Mouse (Mus musculus) heart, postnatal 36 days (tissue): ENCODE results near the gene Bach2. TPM values are rescaled to one million over a fixed set of nuclear protein-coding genes. Genes with fewer than 3 reads are reported as not detected.

Experiments used
- DNase-seq, 2 experiments: peaks; one replicate each; pipeline ENCODE4 v3.0.0; 2021 to 2022
- intact Hi-C: fragments of 180-260 bp; cut with DNase I; formaldehyde crosslinking; loops from one replicate; pipeline ENCODE4 v1.15.1; 2025
- total RNA-seq, 2 experiments: library from RNA; stranded (reverse); gene quantifications; 2 replicates each; pipeline ENCODE4 v1.2.3; 2021

The Bach2 gene
- total RNA-seq, 2 experiments from 2014 or later: 5.4 to 6.4 TPM

DNA sequence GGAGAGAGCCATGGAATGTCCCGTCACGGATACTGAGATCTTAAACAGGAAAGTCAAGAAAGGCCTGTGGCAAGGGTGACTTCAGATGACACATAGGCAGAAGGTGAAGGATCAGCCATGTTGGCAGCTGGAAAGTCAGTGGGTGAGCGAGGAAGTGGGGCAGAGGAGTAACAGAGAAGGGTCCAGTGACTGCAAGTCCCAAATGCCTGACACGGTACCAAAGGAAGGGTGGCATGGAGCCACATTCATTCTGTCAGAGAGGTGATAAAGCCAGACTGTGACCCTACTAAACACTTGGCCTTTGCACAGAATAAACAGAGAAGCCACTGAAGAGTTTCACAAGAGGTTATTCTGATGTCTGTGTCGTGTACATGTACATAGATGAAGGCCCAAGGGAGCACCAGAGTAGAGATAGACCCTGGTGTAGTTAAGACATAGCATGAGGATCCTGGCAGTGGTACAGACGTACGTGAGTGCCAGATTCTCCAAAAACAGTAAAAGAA is 267.8 kb downstream of the Bach2 start:
- intact Hi-C loops: loop anchor here (2.0 to 5.0 kb wide), 2 partner anchors 119 to 168 kb away; no protein-coding TSS in a partner anchor
- no peak for DNase-seq

DNA sequence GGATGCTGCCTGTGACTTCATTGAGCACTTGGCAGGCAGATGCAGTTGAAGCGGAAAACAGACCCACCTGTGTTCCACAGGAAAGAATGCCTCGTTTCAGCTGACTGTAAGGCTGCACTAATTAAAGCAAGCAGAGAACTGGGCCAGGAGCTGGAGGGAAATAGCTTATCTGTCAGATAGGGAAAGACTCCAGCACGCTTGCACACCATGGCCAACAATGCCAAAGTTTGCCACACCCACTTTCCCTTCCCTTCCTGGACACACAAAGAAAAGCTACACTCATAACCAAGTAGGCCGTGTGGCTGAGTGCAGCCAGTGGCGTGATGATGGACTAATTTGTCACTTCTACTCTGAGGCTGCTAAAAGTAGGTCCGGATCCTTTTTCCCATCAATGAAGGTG is 268.4 kb downstream of the Bach2 start:
- peak; percentile 60 for DNase-seq

DNA sequence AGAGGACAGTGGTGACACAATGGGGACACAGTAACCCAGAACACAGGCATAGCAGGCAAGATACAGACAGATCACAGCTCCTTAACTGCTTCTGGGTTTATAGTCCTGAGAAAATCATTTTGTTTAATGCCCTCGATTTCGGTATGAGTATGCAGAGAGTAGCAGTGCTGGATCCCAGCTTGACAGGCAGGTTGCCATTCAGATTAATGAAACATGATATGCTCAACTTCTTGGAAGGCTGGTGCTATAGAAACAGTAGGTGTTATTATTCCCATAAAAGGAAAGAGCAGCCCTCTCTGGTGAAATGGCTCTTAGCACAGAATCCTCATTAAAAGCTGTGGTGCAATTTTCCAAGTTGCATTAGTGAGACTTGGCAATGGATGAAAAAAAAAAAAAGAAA is 270.0 kb downstream of the Bach2 start:
- DNase-seq: no peak
- intact Hi-C loops: loop anchor here (2.0 to 5.0 kb wide), 3 partner anchors 64 to 206 kb away; no protein-coding TSS in a partner anchor

More for the DNA sequence above, 268.4 kb downstream of the Bach2 start:
- intact Hi-C loops: loop anchor here (2.0 to 5.0 kb wide), 2 partner anchors 120 to 168 kb away; no protein-coding TSS in a partner anchor

DNA sequence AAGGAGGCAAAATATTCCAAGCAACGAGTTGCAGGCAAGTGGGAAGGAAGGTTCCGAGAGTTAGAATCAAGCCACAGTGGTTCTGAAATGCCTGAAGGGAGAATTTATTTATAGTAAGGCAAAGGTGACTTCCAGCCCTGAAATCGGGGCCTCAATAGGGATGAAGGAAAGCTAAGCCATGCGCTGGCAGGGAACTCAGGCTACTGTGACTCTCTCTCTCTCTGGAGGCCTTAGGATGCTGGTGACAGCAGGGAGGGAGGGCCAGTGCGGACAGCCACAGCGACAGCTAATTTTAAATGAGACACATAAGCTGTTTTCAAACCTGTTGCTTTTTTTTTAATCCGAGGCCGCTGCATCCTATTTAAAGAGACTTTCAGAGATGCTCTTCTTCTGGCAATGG is 270.4 kb downstream of the Bach2 start:
- intact Hi-C loops: loop anchor here (2.0 to 5.0 kb wide), 3 partner anchors 64 to 206 kb away; no protein-coding TSS in a partner anchor
- no peak for DNase-seq

DNA sequence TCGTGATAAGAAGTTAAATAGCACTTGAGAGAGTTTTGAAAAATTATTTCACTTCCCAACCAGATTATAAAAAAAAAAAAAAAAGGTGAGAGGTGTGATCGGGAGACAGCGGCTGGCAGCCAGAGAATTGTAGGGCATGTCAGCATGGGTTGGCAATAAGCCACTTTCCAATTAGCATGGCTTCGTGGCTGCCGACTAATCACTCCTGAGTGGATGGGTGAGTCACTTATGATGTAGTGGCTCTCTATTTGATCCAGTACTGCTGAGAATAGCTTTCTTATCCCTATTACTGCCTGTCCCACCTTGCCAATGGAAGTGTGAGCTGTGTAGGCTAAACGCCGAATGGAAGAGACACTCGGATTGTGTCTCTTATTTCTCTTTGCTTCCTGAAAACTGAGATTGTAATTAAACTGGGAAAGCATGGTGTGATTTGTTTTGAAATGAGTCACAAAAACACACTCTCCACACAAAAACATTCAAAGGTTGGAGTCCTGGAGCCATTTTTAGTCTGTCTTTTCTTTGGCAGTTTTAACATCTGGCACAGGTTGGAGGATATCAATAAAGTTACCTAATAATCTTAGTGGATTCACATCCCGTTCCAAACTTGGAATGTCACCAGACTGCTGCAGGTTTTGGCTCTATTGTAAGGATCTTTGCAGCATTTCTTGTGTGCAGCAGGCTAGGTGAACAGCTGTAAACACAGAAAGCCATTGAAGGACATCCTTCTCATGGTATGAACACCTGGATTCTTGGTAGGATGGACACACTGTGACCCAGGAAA is 271.4 kb downstream of the Bach2 start:
- intact Hi-C loops: loop anchor here (2.0 to 5.0 kb wide), 4 partner anchors 27 to 207 kb away; no protein-coding TSS in a partner anchor
- DNase-seq: no peak

DNA sequence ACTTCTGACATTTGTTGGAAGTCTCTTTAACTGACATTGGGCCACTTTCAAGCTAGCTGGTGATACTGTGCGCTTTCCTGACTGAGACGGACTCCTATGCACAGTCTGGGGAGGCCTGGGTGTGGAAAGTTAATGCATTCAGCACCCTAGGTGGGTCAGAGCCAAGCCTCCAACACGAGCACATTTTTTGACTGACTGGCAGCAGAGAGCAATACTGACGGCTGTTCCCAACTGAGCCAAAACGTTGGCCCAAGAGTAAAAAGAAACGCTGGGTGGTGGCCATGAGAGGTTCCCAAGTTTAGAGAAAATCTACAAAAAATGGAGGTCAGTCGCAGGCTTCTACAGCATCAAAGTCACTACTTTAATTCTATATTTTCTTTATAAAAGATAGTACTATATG is 272.3 kb downstream of the Bach2 start:
- no peak for DNase-seq
- intact Hi-C loops: loop anchor here (2.0 kb wide), 1 partner anchor 26 kb away; no protein-coding TSS in a partner anchor

DNA sequence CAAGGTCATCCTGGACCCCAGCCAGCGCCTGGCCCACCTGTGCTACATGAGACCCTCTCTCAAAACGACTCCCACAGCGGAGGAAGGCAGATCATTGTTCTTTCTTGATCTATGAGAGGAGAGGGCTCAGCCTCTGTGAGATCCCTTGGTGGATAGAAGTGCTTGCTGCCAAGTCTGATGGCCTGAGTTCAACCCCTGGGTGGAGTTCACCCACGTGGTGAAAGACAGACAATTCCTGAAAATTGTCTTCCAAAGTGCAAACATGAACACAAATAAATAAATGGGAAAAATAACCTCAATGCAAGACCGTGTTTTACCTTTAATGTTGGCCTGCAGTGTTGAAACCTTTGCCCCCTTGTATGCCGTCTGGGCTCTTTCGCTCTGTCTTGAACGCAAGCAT is 277.5 kb downstream of the Bach2 start:
- intact Hi-C loops: loop anchor here (2.0 kb wide), 1 partner anchor 17 kb away; no protein-coding TSS in a partner anchor
- no peak for DNase-seq

DNA sequence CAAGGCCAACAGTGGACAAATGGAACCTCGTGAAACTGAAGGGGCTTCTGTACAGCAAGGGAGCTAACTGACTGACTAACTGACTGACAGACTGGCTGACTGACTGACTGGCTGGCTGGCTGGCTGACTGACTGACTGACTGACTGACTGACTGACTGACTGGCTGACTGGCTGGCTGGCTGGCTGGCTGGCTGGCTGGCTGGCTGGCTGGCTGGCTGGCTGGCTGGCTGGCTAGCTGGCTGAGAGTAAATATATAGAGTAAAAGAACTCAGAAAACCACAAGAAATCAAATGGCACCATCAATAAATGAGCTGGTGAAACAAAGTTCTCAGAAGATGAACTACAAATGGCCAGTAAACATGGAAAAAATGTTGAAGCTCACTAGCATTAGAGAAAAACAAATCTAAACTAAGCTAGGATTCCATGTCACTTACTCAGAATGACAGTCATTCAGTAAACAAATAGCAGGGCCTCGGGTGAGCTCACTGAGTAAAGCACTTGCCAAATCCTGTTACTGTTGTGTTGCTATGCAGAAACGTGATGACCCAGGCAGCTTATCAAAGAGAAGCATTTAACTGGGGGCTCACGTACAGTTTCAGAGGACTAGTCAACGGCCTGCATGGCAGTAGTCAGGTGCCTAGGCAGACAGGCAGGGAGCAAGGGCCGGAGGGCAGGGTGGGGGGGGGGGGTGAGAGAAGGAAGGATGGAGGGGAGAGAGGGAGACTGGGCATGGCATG is 280.4 kb downstream of the Bach2 start:
- DNase-seq: no peak
- intact Hi-C loops: no loop called here

DNA sequence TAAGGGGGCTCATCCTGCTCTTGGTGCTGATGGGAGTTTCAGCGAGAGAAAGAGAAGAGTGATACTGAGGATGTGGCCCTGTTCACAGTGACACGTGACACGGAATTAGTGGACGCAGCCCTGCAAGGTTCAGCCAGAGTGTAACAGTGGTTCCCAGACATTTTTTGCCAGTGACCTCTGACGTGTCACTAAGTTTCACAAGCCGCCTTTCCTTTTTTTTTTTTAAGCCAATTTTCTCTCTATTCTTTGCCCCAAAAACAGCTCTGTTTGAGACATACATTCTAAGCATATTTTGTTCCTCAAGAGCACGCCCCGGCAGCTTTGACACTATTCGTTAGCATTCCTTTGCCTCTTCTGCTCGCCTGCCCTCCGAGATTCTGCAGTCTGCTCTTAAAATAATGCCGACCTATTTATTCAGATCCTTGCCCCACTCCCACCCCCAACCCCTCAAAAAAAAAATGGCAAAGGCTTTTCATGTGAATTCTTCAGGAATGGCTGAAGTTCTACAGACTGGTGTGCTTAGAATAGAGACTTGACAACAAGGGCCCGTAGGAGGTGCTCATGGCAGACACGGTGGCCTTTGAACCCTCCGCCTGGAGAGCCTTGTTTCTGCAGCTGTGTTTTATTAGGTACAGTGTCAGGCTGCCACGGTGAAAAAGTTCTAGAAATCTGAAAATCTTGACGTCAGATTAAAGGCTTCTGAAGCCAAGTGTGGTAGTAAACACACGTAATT is 282.2 kb downstream of the Bach2 start:
- peak; percentile 21 to 40 for DNase-seq
- intact Hi-C loops: no loop called here

DNA sequence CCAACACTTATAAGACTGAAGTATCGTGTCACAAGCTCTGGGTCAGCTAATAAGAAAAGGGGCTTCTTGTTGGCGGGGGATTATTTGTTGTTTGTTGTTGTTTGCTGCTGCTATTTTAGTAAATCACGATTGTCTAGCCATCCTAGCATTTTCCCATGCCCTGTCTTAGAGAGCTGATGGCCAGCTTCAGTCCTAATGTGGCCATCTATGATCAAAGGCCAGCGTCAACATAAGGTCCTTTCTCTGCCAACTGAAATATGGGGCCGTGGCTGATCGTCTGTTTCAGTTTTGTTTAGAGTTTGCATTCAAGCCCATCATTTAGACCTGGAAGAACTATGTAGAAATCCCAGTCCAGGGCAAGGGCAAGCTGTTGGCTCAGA is 282.7 kb downstream of the Bach2 start:
- intact Hi-C loops: no loop called here
- DNase-seq: no peak

DNA sequence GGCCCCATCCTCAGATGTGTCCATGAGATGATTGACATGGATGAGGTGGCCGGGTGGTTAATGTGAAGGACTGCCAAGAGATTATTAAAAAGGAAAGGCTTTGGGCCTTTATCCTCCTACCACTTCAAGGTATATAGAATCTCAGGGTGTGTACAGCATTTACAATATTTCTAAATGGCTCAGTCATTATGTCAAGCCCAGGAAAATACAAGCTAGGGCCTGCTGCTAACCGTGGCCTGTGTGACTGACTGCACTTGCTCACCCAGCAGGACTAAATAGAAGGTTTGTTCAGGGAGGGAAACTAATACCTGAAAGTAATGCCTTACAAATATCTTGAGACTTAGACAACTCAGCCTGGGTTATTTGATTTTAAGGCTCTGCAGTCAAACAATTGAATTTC is 283.4 kb downstream of the Bach2 start:
- no peak for DNase-seq
- intact Hi-C loops: no loop called here

DNA sequence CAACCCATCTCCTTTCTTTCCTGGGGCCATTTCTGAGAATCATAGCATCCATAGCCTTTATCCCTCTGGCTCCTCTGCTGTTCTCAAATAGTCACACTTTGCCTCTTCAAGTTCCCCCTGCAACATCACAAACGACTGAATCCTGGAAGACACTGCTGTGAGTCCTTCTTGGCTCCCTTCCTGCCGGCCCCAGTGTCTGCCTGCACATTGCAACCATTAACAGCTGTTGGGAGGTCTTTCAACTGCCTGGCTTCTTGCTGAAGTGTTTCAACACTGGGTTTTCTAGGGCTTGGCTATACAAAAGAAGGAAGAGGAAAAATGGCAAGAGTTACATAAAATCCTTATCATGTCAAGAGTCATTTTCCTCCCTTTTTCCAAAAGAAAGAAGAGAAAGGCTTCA is 285.7 kb downstream of the Bach2 start:
- DNase-seq: no peak
- intact Hi-C loops: no loop called here

DNA sequence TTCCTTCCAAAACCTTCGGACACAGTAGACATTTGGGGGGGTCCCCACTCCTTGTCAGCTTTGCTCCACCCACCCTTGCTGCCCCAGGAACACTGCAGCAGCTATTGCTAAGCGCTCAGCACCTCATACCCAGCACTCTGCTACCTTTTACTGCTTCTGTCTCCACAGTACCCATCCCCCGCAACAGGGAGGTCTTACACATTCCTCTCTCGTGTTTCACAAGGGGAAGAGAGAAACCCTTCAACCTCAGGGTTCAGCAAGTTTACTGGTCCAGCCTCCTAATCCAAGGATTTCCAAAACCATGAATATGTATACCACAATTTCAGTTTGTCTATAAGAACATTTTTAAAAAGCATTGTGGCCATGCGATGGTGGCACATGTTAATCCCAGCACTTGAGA is 286.4 kb downstream of the Bach2 start:
- intact Hi-C loops: no loop called here
- no peak for DNase-seq

DNA sequence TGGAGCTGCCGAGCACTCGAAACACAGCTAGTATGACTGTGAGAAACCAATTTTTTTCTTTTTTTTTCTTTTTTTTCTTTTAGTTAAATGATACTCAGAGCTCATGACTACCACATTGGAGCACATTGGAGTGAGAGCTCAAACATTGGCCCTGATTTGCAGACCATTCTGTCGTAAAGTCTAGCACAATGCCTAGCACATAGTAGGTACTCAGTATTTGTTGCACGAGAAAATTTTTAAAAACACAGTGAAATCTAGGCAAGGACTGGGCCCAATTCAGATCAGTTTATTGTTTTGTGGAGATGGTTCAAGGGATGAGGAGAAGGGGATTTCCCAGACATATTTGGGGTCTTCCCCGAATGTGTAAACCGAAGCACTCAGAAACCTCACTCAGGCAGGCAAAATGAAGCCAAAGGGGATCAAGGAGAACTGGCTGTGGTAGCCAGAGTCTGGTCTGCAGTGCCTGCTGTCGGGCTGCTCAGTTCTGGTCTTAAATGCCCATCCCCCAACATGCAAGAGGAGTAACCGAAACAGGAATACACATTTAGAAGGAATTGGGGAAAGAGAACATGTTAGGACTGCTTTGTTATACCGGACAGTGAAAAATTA is 287.7 kb downstream of the Bach2 start:
- intact Hi-C loops: no loop called here
- DNase-seq: no peak

DNA sequence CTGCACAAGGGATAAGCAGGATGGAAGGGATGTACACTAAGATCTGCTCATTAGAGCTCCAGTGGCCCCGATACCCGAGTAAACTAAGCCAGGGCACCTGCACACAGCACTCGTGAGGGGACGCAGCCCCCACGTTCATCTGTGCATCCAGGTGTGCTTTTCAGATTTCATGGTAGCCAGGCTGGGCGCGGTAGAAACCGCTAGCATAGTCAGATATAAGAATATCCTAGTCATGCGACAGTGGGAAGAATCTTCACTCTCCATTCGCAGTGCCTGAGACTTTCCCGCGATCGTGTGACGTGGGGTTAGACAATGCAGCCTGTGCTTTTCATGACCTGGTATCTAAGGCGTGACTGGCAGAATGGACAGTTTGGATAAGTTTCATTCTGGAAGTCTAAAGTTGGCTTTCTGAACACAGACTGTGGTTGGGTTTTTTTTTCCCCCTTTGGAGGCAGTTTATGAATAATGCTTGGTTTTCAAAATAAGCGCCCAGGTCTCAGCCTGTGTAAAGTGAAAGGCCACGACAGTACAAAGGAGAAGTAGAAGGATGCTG is 290.9 kb downstream of the Bach2 start:
- DNase-seq: no peak
- intact Hi-C loops: no loop called here

DNA sequence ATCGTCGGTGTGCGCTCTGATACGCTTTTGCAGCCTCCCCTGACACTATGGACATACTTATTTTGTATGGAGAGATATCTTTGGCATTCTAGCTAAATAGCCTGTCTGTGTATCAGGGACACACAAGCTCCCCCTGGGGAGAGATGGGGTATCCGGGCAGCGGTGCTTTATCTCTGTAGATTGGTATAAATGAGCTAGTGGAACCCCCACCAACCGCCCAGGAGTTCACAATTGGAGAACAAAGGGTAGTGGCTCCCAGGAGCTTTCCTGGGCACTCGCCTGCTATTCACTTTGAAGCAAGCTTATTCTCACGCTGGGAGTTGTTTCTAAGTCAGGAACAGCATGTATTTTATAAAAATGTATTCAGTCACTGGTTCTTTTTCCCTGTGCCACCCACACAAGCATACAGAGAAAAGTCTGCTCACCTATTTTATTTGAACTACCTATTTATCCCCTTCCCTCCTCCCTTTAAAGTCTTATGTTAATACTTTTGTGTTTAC is 291.9 kb downstream of the Bach2 start:
- intact Hi-C loops: no loop called here
- no peak for DNase-seq

DNA sequence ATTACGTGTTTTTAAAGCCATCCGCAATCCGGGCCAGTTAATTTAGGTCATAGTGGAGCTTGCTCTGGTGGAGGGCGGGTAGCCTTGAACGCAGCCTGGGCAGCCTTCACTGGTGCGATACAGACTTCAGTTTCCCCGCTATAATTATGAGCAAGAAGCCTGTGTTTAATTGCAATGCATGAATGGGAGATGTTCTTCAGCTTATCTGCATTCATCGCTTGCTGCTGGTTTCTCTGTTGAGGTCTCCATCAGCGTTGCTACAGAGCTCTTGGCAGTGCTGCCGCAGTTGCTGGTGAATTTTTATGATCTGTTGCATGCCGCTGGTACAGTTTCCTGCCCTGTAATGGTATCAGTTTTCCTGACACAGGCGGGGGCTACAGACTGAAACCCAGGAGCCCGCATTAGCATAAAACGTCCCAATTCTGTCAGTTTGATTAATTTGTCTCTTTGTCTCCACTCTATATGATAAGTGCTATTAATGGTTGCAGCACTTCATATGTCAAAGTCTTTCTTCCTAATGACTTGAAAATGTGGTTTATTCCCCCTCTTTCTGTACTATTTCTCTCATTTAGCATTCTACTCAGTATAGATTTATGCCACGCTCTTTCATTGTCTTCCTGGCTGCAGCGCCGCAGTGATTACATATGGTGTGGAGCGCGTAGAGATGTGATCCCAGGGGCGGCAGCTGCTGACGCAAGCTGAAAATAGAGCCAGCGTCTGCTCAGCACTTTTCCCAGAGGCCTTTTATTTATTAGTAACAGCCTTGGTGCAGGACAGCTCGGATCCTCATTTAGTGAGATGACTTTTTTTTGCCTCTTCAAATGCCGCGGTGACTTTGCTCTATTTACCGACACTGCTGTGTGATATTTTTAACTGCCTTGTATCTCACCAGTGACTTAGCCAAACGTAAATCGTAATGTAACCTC is 292.6 kb downstream of the Bach2 start:
- intact Hi-C loops: no loop called here
- DNase-seq: peak in 1 of 2 experiments; percentile 30

DNA sequence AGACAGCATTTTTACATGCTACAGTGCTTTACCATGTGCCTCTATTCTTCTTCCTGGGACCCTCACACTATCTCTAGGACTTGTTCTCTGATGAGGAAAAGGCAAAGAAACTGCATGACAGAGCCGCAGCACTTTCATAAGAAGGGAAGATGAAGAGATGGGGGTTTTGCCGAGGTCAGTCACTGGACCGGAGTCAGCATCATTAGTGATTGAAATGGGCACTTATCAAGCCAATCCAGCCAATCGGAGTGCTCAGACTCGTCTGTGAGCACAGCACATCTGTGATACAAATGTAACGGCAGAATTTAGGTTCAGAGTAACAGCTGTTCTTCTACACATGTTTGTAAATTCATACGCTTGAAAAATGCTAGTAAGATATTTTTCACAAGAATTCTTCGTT is 293.5 kb downstream of the Bach2 start:
- DNase-seq: no peak
- intact Hi-C loops: loop anchor here (2.0 kb wide), 1 partner anchor 15 kb away; no protein-coding TSS in a partner anchor

DNA sequence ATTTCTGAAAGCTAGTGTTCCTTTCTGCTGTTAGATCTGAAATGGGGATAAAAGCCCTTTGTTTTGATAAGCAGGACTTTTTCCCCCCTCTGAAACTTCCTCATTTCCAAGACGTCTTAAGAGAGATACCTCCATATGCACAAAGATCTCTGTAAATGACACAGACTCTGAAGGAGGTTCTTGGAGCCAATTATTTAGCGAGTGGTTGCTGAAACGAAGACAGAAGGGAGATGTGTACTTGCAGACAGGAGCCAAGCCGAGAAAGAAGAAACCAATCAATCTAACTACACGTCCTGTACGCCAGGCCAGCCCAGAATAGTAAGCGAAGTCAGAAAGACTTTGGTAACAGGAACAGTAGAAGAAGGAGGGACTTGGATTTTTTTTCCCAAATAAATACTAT is 295.1 kb downstream of the Bach2 start:
- intact Hi-C loops: loop anchor here (2.0 kb wide), 1 partner anchor 17 kb away; no protein-coding TSS in a partner anchor

More for the DNA sequence above, 295.1 kb downstream of the Bach2 start:
- no peak for DNase-seq
